Mouse (Mus musculus) testis, adult 2 months (tissue): ENCODE data around the gene Slc10a1.

Source experiments
- CTCF ChIP-seq: fragments of 200-500 bp; IDR thresholded peaks from 2 replicates; pipeline ENCODE4 v1.5.1; 2012; ENCODE audit warnings: low read depth, mild to moderate bottlenecking, inconsistent platforms, low read length, moderate library complexity; ENCODE audit not compliant: control insufficient read depth, insufficient read depth, insufficient replicate concordance
- POLR2A ChIP-seq: fragments of 200-500 bp; IDR thresholded peaks from 2 replicates; pipeline ENCODE4 v1.6.1; 2012; ENCODE audit warnings: low read depth, mild to moderate bottlenecking, inconsistent platforms, low read length, moderate library complexity; ENCODE audit not compliant: control insufficient read depth

- TF ChIP-seq POLR2A (no peak), CTCF (no peak)
These were observed 24.3 kb downstream of the Slc10a1 start for GRCm38 (mm10) chr12:80944204-80944603.
